Mouse (Mus musculus): ENCODE data around the gene Ino80.
A peak's percentile ranks its signal among the peaks of the same experiment; 100 is the strongest.
"Not testable (repeated sequence)": the region's sequence is repeated elsewhere in the genome, so short reads cannot be mapped to it uniquely, and the experiment has no call there.

Ino80 gene

GRCm38 (mm10) chr2:119477571-119478396, at the start of gene Ino80:
Gene Ino80 (minus strand): TSS chr2:119477687.
- peak; percentile 99 for DNase-seq (ENCODE audit: low read depth)

GRCm38 (mm10) chr2:119525422-119525821, 47.9 kb upstream of the Ino80 start:
- no peak for DNase-seq (ENCODE audit: low read depth)

- no peak for DNase-seq (ENCODE audit: low read depth)
These were observed 46.3 kb upstream of the Ino80 start for GRCm38 (mm10) chr2:119523836-119524235.

GRCm38 (mm10) chr2:119520550-119520949, 43.1 kb upstream of the Ino80 start:
- no peak for DNase-seq (ENCODE audit: low read depth)

- no peak for DNase-seq (ENCODE audit: low read depth)
These were observed 39.3 kb upstream of the Ino80 start for GRCm38 (mm10) chr2:119516811-119517210.

GRCm38 (mm10) chr2:119514026-119514522, 36.6 kb upstream of the Ino80 start:
- DNase-seq (ENCODE audit: low read depth): no peak

- no peak for DNase-seq (ENCODE audit: low read depth)
These were observed 34.8 kb upstream of the Ino80 start for GRCm38 (mm10) chr2:119512292-119512691.

GRCm38 (mm10) chr2:119510856-119511255, 33.4 kb upstream of the Ino80 start:
- DNase-seq (ENCODE audit: low read depth): no peak

- DNase-seq (ENCODE audit: low read depth): not testable (repeated sequence)
These were observed 31.0 kb upstream of the Ino80 start for GRCm38 (mm10) chr2:119508518-119508917.

- peak; percentile 12 for DNase-seq (ENCODE audit: low read depth)
These were observed 29.6 kb upstream of the Ino80 start for GRCm38 (mm10) chr2:119507108-119507507.

GRCm38 (mm10) chr2:119500965-119501652, 23.6 kb upstream of the Ino80 start:
- DNase-seq (ENCODE audit: low read depth): no peak

GRCm38 (mm10) chr2:119498859-119499258, 21.4 kb upstream of the Ino80 start:
- DNase-seq (ENCODE audit: low read depth): no peak

GRCm38 (mm10) chr2:119496082-119496481, 18.6 kb upstream of the Ino80 start:
- DNase-seq (ENCODE audit: low read depth): no peak

GRCm38 (mm10) chr2:119491953-119492352, 14.5 kb upstream of the Ino80 start:
- DNase-seq (ENCODE audit: low read depth): no peak

- no peak for DNase-seq (ENCODE audit: low read depth)
These were observed 9.0 kb upstream of the Ino80 start for GRCm38 (mm10) chr2:119486488-119486887.

- DNase-seq (ENCODE audit: low read depth): no peak
These were observed 4.8 kb upstream of the Ino80 start for GRCm38 (mm10) chr2:119482307-119482706.

- no peak for DNase-seq (ENCODE audit: low read depth)
These were observed 886 bp upstream of the Ino80 start for GRCm38 (mm10) chr2:119478397-119478749.

GRCm38 (mm10) chr2:119476621-119477391, 681 bp downstream of the Ino80 start:
- peak; percentile 45 for DNase-seq (ENCODE audit: low read depth)

GRCm38 (mm10) chr2:119476166-119476565, 1.3 kb downstream of the Ino80 start:
- DNase-seq (ENCODE audit: low read depth): no peak

- no peak for DNase-seq (ENCODE audit: low read depth)
These were observed 13.5 kb downstream of the Ino80 start for GRCm38 (mm10) chr2:119463945-119464344.

GRCm38 (mm10) chr2:119463114-119463775, 14.2 kb downstream of the Ino80 start:
- DNase-seq (ENCODE audit: low read depth): no peak

GRCm38 (mm10) chr2:119461028-119461427, 16.5 kb downstream of the Ino80 start:
- no peak for DNase-seq (ENCODE audit: low read depth)

All from c-Kit-positive CD71-negative TER-119-negative erythroid progenitor cells, embryonic 14.5 days (primary cell).